Mouse (Mus musculus) bone marrow macrophage, adult 2 months (primary cell): ENCODE results near the gene Gm3045.

ENCODE experiments used
- CTCF ChIP-seq: IDR thresholded peaks from 2 replicates; pipeline ENCODE4 v1.5.1; 2012; ENCODE audit warnings: low read depth, mild to moderate bottlenecking, low read length, moderate library complexity
- POLR2A ChIP-seq: IDR thresholded peaks from 2 replicates; pipeline ENCODE4 v1.6.1; 2012; ENCODE audit warnings: mild to moderate bottlenecking, low read depth, low read length, borderline replicate concordance

DNA sequence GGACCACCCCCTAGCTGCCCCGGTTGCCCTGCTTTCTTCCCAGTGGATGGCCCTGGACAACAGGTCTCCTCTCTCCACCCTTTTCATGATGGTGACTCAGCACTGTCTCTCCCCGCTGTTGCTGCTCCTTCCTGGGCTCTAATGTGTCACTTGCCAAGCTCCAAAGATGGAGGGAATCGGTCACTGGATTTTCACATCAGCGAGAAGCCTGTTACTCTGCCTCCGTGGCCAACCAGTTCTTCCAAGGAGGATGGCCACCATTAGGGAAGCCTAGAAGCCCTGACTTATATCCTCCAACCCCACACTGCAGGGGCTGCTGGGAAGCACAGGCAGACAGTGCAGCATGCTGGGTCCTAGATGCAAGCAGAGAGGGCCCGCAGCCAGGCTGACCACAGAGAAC lies 44.8 kb downstream of the Gm3045 start:
- TF ChIP-seq POLR2A (no peak), CTCF (no peak)
